Mouse (Mus musculus): ENCODE data around the gene Taf3.

Gene Taf3

DNA sequence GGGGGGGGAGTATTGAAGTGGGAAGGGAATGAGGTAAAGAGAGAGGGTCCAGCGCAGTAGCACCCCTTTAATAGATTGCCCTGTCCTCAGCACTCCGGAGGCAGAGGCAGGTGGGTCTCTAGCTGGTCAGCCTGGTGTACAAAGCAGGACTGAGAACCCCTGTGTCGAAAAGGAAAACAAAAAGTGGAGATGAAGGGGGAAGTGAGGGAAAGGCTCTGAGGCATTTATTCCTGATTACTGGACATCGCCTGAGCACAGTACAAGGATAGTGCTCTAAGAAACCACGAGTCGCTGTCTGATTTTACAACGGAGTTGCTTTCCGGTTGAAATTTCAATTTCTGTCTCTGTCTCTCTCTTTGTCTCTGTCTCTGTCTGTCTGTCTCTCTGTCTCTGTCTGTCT, 158.1 kb downstream of the Taf3 start:
- DNase-seq (ENCODE audit: low read depth, low spot score): no peak

DNA sequence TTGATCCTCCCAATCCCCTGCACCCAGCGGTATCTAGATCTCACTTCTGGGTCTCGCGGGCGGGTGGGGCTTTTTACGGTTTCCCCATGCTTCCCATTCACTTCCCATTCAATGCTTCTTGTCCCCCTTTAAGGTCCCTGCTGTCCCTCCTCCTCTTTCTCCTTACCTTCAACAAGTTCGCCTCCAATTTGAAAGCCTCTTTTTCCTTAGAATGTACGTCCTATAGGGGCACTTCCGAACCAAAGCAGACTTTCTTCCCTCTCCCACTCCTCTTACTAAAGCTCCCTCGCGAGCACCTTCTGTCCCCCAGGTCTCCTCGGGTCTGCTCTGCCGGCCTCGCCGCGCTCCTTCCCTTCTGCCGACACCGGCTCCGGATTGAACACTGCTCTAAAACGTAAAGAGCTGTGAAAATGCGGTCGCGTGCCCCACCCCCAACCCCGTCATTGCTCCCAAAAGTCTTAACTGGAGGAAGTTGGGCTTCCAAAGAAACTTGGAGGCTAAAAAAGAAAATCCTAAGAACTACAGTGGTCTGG, 158.7 kb downstream of the Taf3 start, which contains the start of gene Gata3:
TSS of gene Gata3 (minus strand) at position 384 of the 533 bp plus-strand sequence.
- no peak for DNase-seq (ENCODE audit: low read depth, low spot score)

DNA sequence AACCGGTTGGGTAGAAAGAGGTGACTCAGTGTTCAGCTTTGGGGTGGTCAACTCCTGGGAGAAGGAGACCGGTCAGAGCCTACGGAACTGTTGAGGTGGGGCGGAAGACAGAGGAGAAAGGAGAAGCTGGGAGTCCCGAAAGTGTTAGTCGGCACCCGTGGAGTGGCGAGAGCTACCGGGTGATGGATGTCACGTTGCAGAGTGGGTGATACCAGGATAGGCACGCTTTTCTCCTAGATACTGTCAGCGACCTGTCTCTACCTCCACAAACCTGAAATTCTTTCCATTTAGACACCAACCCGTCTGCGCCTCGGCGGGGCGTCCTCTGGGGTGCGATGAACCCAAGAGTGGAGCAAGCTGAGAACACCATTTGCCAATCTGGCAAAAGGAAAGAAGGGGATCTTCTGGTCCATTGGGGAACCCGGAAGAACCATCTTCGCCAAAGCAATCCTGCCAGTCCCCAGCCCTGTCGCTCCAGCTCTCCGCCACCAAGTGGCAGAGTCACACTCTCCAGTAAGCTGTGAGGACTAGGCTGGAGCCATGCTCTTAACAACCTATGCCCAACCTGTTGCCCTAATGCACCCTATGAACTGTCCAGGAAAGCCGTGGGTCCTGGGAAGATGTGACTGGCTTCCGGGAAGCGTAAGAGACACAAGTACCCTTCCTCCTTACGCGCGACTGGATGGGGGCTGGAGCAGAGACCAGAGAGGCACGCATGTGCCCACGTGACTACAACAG, 159.3 kb downstream of the Taf3 start, which contains the start of gene 9230102O04Rik:
TSS of gene 9230102O04Rik (minus strand) at position 628 of the 738 bp plus-strand sequence.
- DNase-seq (ENCODE audit: low read depth, low spot score): no peak

DNA sequence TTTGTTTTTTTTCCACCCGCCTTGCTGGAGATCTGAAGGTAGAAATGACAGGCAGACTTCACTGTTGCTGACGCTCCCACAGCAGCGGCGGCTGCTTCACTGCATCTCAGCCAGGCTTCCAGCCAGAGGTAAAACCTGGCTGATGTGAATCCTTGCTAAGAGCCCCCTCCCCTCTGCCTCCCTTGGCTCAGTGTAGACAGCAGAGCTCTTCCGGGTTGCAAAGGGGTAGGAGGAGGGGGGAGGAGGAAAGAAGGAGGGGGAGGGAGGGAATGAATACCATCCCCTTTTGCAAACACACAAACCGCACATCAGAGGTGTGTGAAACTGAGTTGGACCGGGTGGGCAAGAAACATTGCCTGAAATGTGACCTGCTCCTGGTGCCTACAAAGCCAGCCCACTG, 160.8 kb downstream of the Taf3 start:
- no peak for DNase-seq (ENCODE audit: low read depth, low spot score)

DNA sequence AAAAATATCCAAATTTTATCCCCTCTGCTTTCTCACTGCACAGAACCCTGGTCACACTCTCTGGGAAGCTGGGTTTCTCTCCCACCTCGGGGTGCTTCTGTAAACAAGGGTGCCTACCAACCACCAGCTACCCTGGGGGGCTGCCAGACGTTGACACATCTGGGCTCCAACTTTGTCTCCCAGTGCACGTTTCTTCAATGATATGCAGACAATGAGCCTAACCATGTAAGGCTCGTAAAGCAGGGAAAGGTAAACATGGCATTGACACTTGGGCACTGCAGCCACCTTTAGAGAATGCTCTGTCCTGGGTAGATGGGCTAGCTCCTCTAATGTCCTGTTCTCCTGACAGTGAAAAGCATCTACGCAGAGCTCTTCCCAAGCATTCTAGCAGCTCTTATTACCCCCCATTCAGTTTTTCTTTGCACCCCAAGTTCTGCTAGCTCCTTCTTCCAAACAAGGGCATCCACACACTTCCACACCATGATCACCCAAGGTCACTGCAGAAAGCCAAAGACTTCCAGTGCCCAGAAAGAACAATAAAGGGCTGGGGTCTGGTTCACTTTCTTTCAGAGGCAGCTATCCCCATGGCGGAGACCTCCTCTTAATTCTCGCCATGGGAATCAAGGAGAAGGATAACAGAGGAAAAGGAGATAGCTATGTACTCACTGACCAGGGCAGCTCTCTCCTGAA, 161.3 kb downstream of the Taf3 start:
- no peak for DNase-seq (ENCODE audit: low read depth, low spot score)

DNA sequence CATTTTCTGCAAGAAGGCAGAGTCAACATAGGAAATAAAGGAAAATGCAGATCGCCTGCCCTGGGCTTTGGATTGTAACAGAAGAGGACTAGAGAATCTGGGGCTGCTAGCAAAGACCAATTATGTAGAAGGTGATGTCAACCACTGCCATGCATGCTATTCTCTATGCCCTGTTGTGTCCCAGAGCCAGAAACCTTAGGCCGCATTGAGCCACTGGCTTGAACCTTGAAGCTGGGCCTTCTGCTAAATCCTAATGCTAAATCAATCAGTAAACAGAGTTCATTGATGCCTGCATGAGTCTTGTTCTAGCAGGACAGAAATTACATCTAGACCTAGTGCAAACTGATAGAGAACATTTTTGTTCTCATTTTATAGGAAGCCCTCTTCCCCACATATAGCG, 162.4 kb downstream of the Taf3 start:
- DNase-seq (ENCODE audit: low read depth, low spot score): no peak

DNA sequence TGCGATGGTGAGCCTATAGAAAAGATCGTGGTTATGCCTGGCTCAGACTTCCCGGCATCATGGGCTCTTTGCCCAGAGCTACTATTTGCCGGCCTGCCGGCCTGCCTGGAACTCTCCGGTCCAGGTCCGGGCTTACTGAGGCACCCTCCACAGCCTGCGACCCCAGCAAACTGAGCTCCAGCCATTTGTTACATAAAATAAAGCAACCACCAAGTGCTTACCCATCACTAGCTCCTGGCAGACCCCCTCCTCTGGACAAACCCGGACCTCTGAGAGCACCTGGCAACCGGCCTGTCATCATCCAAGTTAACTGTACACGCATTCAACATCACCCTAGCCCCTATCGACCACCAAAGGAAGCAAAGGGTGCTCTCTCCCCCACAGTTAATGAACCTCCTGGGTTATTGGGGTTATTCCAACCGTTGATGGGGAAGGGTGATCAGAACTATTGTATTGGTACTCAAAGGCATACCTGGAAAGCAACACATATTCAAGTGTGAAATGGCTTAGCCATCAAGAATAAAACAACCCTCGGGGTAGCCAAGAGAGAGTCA, 163.1 kb downstream of the Taf3 start:
- no peak for DNase-seq (ENCODE audit: low read depth, low spot score)

DNA sequence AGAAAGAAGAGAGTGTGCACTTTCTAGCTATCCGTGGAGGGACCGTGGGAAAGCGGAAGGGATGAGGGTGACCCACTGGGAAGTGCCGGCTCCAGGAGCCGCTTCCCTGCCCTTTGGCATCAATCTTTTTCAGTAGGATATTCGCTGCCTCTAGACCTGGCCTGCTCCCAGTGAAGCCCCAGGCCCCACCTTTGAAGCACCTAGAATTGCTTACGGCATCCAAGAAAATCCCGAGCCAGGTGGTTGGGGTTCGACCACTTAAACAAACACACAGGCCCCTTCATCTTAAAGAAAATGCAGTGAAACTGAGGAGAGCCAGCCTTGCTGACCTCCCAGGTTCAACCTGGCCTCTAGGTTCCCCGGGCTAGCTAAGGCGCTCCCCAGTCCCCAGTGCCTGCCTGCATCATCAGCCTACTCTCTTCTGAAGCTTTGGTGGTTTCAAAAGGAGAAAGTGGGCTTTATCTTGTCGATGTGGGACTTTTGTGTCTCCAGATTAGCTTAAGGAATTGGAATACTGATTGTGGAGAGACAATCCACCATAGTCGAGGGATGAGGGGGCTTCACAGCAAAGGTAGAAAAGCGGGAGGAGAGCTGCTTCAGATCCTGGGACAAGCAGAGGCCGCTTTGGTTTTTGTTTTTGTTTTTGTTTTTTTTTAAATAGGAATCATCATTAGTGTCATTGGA, 163.7 kb downstream of the Taf3 start:
- DNase-seq (ENCODE audit: low read depth, low spot score): no peak

DNA sequence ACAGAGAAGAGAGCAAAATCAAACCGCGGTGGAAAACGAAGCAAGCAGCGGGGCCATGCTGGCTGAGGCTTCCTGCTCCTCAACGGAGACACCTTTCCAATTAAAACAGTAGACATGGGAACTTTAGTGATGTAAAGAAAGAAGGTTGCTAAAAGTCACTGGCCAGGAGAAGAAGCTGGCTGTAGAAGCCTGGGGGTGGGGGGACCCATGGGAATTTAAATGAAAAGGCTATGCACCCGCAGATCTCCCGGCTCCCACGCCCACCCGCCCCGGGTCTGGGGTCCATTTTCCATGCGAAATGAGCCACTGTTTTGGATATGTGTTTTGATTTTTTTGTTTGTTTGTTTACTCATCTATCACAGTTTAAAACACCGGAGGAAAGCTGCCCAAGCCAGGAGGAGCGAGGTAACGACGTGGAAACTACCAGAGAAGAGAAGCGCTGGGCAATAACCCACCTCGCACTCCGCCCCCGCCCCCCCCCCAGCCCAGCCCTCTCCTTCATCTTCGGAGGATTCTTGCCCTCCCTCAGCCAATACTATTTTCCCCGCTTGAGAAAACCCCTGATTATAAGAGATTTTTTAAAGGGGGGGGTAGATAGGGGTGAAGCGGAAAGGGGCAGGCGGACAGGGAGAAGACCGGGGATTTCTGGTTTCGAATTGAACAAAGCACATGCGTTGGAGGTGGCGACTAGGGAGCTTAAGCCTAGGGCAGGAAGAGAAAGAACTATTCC, 164.4 kb downstream of the Taf3 start:
- no peak for DNase-seq (ENCODE audit: low read depth, low spot score)

DNA sequence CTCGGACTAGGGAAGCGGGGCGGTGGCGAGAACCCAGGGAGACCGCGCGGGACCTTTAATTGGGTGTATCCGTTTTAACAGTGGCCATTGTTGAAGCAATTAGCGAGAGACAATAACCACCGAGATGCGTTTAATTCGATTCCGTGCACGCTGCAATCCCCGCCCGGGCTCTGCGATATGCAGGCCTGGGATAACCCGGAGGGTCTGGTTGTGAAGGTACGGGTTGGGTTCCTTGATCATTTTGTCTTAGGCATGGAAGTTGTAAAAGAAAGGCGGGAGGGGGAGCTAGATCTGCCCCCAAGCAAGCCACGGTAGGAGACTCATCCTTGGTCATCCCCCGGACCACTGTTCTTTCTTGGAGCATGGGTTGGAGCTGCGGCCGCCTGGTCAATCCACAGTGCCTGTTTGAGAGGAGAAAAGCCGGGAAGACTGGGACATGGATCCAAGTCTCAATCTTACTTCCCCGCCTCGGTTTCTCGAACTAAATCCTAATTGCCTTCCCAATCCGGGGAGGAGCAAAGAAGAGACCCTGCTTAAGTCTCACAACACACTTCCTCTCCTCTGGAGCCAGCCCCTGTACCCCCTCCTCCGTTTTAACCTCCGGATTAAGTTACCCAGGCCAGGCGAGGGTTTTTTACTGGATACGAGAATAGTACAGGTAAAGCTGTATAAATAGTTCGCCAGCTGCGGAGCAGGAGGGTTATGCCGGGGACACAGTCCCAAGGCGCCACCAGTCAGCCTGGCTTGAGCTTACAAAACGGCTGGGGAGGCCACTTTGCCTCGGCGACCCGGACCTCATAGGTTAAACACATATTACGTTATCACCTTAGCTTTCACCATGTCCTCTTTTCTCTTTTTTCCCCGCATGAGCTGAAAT, 165.2 kb downstream of the Taf3 start:
- no peak for DNase-seq (ENCODE audit: low read depth, low spot score)

DNA sequence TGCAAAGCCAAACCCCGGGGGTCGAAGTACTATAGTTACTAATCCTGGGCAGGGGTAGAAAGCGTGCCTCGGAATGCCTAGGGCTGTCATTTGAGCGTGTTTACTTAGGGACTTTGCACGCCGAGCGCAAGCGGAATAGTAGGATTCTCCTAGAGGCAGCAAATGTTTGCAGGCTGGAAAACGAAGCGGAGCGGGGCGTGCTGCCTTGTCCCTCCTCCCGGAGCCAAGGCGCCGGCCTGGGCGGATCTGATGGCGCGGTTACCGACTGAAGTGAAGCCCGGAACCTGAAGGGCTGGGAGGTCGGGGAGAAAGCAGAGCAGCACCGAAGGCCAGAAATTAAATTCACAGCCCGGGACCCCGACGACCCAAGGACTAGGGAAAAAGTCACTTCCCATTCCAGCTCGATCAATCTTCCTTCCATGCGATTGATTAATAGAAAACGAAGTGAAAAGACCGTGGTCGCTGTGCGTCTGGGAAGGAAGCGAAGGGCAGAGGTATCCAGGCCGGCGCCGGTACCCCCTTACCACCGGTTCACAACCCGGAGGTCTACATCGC, 165.9 kb downstream of the Taf3 start:
- no peak for DNase-seq (ENCODE audit: low read depth, low spot score)

DNA sequence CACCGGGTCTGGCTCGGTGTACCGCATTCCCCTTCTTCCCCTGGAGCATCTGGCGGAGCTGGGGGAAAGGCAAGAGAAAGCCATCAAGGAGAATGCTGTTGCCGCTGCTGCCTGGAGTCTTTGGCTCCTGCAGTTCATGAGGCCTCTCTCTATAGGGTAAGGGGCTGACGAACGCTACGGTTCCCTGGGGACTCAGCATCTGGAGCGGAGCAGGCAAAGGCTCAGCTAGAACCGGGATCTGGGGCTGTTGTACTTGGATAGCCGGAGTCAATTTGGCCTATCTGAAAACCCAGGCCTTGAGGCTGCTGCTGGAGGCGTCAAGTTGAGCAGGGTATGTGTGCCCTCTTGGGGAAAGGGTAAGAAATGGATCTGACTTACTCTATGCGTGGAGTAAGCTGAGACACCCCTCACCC, 166.8 kb downstream of the Taf3 start:
- DNase-seq (ENCODE audit: low read depth, low spot score): no peak

DNA sequence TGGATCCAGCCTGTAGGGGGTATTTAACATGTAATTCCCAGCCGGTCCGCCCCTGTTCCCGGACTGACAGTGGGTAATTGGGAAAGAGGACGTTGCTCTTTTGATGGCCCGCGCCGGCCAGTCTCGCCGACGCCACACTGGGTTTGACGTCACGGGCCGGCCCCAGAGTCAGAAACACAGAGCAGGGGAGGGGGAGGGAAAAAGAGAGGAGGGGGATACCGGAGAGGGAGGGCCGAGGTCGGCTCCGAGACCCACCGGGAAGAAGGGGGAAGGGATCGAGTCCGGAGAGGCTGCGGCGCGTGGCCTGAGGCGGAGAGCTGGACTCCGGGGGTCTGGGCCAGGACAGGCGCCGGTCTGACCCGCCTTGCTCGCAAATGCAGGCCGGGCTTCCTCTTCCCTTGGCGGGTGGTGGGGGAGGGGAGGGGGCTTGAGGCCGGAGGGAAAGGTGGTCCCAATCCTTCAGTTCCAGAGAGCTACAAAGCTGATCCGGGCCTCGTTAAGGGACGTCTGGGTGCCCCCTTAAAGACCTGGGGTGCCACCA, 167.3 kb downstream of the Taf3 start, which contains the start of gene 4930412O13Rik:
TSS of gene 4930412O13Rik (plus strand) at position 202 of the 541 bp plus-strand sequence.
- no peak for DNase-seq (ENCODE audit: low read depth, low spot score)

DNA sequence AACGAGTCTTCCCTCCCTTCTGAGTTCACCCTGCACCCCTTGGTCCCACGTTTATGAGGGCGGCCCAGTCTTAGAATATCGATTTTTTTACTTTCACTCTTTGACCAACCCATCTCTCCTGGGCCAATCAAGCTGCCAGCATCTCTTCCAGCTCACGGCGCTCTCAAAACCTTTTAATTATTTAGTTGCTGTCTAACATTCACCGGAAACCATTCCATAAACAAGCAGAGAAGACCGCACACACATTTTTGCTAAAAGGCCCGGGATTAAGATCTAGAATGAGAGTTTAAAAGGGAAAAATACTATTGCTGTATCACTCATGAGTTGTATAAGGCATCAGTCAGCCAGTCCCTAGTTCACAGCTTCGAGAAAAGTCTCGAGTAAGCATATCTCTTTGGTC, 168.1 kb downstream of the Taf3 start:
- no peak for DNase-seq (ENCODE audit: low read depth, low spot score)

DNA sequence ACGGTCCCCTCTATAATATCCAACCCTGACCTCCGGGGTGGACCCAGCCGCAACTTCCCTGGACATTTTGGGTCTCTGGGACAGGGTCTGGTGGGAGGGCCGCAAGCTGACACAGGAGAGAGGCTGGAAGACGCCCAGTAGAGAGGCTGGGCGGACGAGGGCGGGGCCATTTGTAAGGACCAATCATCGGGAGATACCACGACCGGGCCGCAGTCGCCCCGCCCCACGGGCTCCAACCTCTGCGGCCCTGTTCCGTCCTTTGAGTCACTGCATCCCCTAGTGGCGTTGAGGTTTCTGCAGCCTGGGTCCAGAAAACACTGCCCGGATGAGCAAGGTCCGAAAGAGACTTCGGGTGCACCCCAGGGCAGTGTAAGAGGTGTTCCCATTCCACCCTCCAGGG, 168.9 kb downstream of the Taf3 start:
- no peak for DNase-seq (ENCODE audit: low read depth, low spot score)

DNA sequence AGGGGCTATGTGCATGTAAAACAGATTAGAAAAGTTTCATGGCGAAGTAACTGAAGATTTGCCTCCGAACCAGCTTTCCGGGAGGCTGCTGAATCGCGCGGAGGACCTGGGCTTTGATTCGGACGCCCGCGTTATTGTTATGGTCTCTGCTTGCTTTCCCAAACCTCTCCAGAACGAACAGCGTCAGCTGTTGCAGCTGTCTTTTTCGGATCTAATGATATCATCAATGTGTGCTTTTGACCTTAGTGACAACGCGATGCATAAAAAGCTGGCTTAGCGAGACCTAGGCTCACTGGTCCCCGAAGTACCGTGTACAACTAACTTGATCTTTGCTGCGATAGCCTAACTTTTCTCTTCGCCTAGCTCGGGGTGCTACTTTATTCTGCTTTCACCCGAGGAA, 169.3 kb downstream of the Taf3 start:
- DNase-seq (ENCODE audit: low read depth, low spot score): no peak

DNA sequence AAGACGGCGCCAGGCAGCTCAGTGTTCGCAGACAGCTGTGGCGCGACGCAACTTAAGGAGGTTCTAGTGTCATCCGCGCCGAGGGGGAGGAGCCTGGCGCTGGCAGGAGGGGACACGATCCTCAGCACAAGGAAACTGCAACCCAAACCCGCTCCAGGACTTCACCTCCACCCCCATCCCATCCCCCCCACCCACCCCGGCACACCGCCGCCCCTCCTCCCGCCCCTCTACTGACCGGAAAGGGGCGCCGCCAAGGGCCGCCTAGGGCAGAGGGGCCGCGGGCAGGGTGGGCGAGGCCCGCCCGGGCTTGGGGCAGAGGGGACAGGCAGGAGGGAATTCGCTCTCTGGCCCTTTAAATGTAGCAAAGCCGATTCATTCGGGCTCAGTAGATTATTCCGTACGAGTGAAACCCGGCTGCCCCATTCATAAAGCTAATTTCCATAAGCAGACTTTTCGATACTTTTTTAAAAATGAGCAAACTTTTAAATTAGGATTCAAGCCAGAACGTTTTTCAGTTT, 169.8 kb downstream of the Taf3 start:
- no peak for DNase-seq (ENCODE audit: low read depth, low spot score)

DNA sequence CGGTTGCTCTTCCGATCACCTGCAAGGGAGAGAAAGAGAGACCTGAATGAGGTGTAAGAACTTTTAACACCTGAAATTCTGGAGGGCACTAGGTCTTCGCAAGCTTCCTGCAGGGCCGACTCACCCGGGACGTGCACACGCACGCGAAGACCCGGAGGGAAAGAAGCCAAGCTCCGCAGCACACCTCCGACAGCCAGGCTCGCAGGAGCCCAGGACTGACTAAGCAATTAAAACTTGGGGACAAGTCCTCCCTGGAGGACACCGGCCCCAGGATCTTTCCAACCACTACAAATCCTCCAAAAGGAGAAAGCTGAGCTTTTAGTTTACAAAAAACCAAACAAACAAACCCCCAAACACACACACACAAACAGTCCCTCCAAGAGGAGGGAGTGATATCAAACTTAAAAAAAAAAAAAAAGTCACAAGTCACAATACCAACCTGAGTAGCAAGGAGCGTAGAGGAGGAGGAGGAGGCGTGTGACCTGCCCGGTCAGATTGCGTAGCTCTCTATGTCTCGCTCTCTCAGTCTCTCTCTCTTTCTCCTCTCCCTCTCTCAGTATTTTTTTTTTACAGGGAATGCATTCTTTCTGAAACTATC, 170.3 kb downstream of the Taf3 start:
- DNase-seq (ENCODE audit: low read depth, low spot score): no peak

DNA sequence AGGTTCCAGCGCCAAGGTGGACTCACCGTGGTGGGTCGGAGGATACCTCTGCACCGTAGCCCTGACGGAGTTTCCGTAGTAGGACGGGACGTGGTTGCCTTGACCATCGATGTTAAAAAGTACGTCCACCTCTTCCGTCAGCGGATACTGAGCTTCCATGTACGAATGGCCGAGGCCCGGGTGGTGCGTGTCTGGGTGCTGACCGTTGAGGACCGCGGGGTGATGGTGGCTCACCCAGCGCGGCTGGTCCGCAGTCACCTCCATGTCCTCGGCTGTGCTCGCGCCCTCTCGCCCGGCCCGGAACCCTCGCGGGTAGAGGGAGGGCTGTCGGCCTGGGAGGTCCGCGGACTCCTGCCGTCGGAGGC, 171.1 kb downstream of the Taf3 start:
- DNase-seq (ENCODE audit: low read depth, low spot score): no peak

All from retina, adult 2 months (tissue).